Mouse (Mus musculus): Measurements from ENCODE around the gene Nucks1. TPM values are rescaled to one million over a fixed set of nuclear protein-coding genes. Genes with fewer than 3 reads are reported as not detected.

Gene Nucks1
- polyA plus RNA-seq, 1 experiment from 2014 or later, result 46.8 TPM

Other genes starting within 250 kb of the Nucks1 start
- 0.91 and 1.6 TPM in 2 replicates for gene Rab7b, start 221.8 kb upstream of the Nucks1 start, polyA plus RNA-seq (2015; fragmentation: Nextera tagmentation; extraction: Ambion mirVana)
- 0.05 and 0.08 TPM in 2 replicates for gene Slc26a9, start 166.5 kb upstream of the Nucks1 start, polyA plus RNA-seq (2015; fragmentation: Nextera tagmentation; extraction: Ambion mirVana)
- gene Pm20d1, start 113.2 kb upstream of the Nucks1 start, polyA plus RNA-seq (2015; fragmentation: Nextera tagmentation; extraction: Ambion mirVana), result 0.26 and 0.41 TPM in 2 replicates
- 18.9 and 24.7 TPM in 2 replicates for gene Slc41a1, start 83.0 kb upstream of the Nucks1 start, polyA plus RNA-seq (2015; fragmentation: Nextera tagmentation; extraction: Ambion mirVana)
- gene Rab29, start 43.3 kb upstream of the Nucks1 start, polyA plus RNA-seq (2015; fragmentation: Nextera tagmentation; extraction: Ambion mirVana), result 7.0 and 10.3 TPM in 2 replicates
- 0.74 and 4.7 TPM in 2 replicates for gene Slc45a3, start 52.4 kb downstream of the Nucks1 start, polyA plus RNA-seq (2015; fragmentation: Nextera tagmentation; extraction: Ambion mirVana)
- 11.4 and 11.5 TPM in 2 replicates for gene Elk4, start 97.1 kb downstream of the Nucks1 start, polyA plus RNA-seq (2015; fragmentation: Nextera tagmentation; extraction: Ambion mirVana)
- gene Mfsd4a, start 157.5 kb downstream of the Nucks1 start, polyA plus RNA-seq (2015; fragmentation: Nextera tagmentation; extraction: Ambion mirVana), result 6.9 and 7.3 TPM in 2 replicates
- gene Cdk18, start 229.2 kb downstream of the Nucks1 start, polyA plus RNA-seq (2015; fragmentation: Nextera tagmentation; extraction: Ambion mirVana), result 1.00 and 1.1 TPM in 2 replicates